Mouse (Mus musculus) liver, adult 2 months (tissue): ENCODE measurements around the gene Abhd14a.
A peak's percentile ranks its signal among the peaks of the same experiment; 100 is the strongest.

Experiments used
- CTCF ChIP-seq: fragments of 200-500 bp; IDR thresholded peaks from 2 replicates; pipeline ENCODE4 v1.5.1; 2011; ENCODE audit warnings: low read depth, low read length, control low read depth
- POLR2A ChIP-seq: fragments of 200-500 bp; IDR thresholded peaks from 2 replicates; pipeline ENCODE4 v1.6.1; 2011; ENCODE audit warnings: low read length, control low read depth; ENCODE audit not compliant: insufficient read depth; ENCODE audit errors: extremely low read depth

DNA sequence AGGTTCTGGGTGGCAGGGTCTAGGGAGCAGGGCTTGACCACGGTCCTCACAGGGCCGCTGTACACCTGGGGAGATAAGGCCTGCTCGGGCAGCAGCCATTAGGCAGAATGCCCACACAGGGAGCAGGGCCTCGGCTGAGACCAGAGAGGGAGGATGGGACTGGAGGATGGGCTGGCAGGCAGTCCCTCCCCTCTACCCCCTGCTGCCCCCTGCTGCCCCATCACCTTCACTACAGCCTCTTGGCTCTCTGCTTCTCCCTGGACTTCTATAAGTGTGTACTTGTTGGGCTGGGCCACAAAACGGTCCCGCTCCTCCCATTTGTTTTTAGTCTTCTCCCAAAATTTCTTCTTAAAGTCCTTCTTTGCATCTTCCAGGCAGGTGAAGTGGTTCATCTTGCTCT lies 27.0 kb upstream of the Abhd14a start:
- TF ChIP-seq CTCF (peak; percentile 90), POLR2A (no peak)
